Mouse (Mus musculus) intestine, postnatal 0 days (tissue): Measurements from ENCODE around the gene Zkscan14. TPM values are rescaled to one million over a fixed set of nuclear protein-coding genes. Genes with fewer than 3 reads are reported as not detected.

ENCODE experiments used
- ATAC-seq: fragments of 200-750 bp; cut with Nextera tagmentation; 2 replicates; pipeline ENCODE4 v1.8.0; 2017; ENCODE audit warnings: mild to moderate bottlenecking, moderate TSS enrichment, moderate library complexity
- H3K27ac ChIP-seq: fragments of 300-500 bp; sonication (generic); 2 replicates; pipeline ENCODE4 v1.5.1; 2014; ENCODE audit warnings: mild to moderate bottlenecking, low read depth, low read length, moderate library complexity
- H3K27me3 ChIP-seq: fragments of 300-500 bp; sonication (generic); replicated peaks from 2 replicates; pipeline ENCODE4 v1.6.1; 2014; ENCODE audit warnings: low read length, mixed read lengths; ENCODE audit not compliant: control insufficient read depth, insufficient read depth
- H3K36me3 ChIP-seq: fragments of 300-500 bp; sonication (generic); 2 replicates; pipeline ENCODE4 v1.6.1; 2014; ENCODE audit warnings: mild to moderate bottlenecking, moderate library complexity; ENCODE audit not compliant: control insufficient read depth, insufficient read depth
- H3K4me1 ChIP-seq: fragments of 300-500 bp; sonication (generic); replicated peaks from 2 replicates; pipeline ENCODE4 v1.6.1; 2014; ENCODE audit warnings: antibody characterized with exemption, low read length, mixed read lengths; ENCODE audit not compliant: control insufficient read depth, insufficient read depth
- H3K4me2 ChIP-seq: fragments of 300-500 bp; sonication (generic); replicated peaks from 2 replicates; pipeline ENCODE4 v1.6.1; 2014; ENCODE audit warnings: low read depth, mild to moderate bottlenecking, moderate library complexity
- H3K4me3 ChIP-seq: fragments of 300-500 bp; sonication (generic); 2 replicates; pipeline ENCODE4 v1.5.1; 2014; ENCODE audit warnings: low read depth, low read length
- H3K9ac ChIP-seq: fragments of 300-500 bp; sonication (generic); 2 replicates; pipeline ENCODE4 v1.6.1; 2014; ENCODE audit warnings: mild to moderate bottlenecking, low read depth, low read length
- H3K9me3 ChIP-seq: fragments of 300-500 bp; sonication (generic); 2 replicates; pipeline ENCODE4 v1.6.1; 2016; ENCODE audit warnings: mixed run types; ENCODE audit not compliant: control insufficient read depth
- CTCF ChIP-seq: sonication (generic); IDR thresholded peaks from 2 replicates; pipeline ENCODE4 v1.5.1; 2016; ENCODE audit warnings: low read depth, mild to moderate bottlenecking, control low read depth, antibody characterized with exemption, moderate library complexity
- WGBS: fragments of 180-500 bp; shearing (Covaris S2); extraction: QIAGEN DNeasy Blood & Tissue Kit; methylation state at CpG from one replicate; pipeline ENCODE4 v1.1.7; 2014; 5-methylcytosine and 5-hydroxymethylcytosine counted together
- polyA plus RNA-seq: library from polyadenylated mRNA; unstranded; fragments of >200 nt; fragmentation: Nextera tagmentation; extraction: Ambion mirVana; gene quantifications from 2 replicates; pipeline ENCODE4 v1.2.1, GENCODE M21; 2015

The Zkscan14 gene
- polyA plus RNA-seq, 1 experiment from 2014 or later: 9.8 TPM

DNA sequence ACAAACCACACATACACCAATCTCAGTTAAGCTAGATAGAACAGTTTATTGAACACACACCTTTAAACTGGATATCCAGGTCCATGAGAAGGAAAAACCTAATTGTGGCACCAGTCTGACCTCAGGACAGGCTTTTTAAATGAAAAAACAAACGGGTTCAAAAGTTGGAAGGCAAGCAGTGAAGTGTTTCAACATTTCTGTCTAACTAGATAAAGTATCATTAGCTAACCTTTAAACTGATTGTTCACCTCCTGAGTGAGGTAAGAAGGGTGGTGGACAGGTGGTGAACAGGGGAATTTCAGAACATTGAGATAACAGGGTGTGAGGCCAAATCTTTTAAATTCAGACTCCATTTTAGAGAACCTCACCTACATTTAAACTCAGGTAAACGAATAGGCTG lies 24.8 kb upstream of the Zkscan14 start:
- Histone ChIP-seq H3K4me3 (no peak overlapping the region), H3K27ac (no peak overlapping the region), H3K9me3 (no peaks in the 10 kb centered on the region), H3K36me3 (peaks cover 5% of the 10 kb centered on the region; the same call in 1 of the 2 replicates), H3K4me2 (no peak overlapping the region), H3K9ac (no peak overlapping the region), H3K4me1 (peaks cover 5% of the 10 kb centered on the region; the same call in 1 of the 2 replicates), H3K27me3 (no peaks in the 10 kb centered on the region)
- TF ChIP-seq CTCF: no peak
- WGBS: 35% methylated on average over 2 of the region's 2 CpGs
- ATAC-seq: no peak

DNA sequence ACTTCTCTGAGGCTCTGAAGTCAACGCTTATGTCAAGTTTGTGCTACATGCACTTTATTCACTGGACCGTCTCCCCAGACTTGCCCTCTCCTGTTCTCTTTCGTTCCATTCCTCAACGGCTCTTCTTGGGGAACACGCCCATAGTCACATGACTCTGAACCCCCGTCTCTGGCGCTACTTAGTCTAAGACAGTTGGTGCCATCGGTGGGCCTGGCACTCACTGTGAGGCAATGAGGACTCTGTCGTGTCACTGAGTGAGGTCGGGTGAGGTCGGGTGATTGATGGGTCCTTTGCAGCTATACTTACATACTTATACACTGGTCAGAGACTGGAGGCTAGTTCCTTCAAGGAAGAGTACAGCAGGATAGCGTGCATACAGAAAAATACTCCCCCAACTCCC lies 21.7 kb upstream of the Zkscan14 start:
- Histone ChIP-seq H3K9ac (no peak overlapping the region; the same call in 1 of the 2 replicates), H3K9me3 (no peaks in the 10 kb centered on the region), H3K27me3 (no peaks in the 10 kb centered on the region), H3K4me2 (no peak overlapping the region), H3K4me3 (no peak overlapping the region), H3K27ac (peak overlapping the region; percentile 83), H3K36me3 (peaks cover 32% of the 10 kb centered on the region), H3K4me1 (peaks cover 5% of the 10 kb centered on the region; the same call in 1 of the 2 replicates)
- WGBS: 50% methylated on average over 12 of the region's 12 CpGs
- peak; percentile 50 for ATAC-seq
- TF ChIP-seq CTCF: no peak

DNA sequence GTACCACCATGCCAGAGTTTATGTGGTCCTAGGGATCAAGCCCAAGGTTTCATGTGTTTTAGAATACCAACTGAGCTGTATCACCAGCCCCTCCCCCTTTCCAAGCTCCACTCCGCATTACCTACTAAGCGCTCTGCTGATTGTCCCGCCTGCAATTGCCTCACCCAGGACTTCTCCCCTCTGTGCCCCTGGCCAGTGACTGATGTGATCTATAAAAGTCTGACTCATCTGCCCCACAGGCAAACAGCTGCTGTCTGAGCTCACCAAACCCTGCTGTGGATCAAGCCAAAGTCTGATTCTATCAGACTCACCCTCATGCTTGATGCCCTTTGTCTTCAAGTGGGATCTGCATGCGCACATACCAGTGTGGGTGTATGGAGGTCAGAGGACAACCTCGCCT lies 21.2 kb upstream of the Zkscan14 start:
- Histone ChIP-seq H3K27me3 (no peaks in the 10 kb centered on the region), H3K9ac (no peak overlapping the region), H3K4me2 (no peak overlapping the region), H3K4me1 (peaks cover 5% of the 10 kb centered on the region; the same call in 1 of the 2 replicates), H3K27ac (peak overlapping the region; percentile 83), H3K9me3 (no peaks in the 10 kb centered on the region), H3K36me3 (peaks cover 38% of the 10 kb centered on the region), H3K4me3 (no peak overlapping the region)
- TF ChIP-seq CTCF: no peak
- WGBS: 46% methylated on average over 5 of the region's 5 CpGs
- ATAC-seq: peak; percentile 97

DNA sequence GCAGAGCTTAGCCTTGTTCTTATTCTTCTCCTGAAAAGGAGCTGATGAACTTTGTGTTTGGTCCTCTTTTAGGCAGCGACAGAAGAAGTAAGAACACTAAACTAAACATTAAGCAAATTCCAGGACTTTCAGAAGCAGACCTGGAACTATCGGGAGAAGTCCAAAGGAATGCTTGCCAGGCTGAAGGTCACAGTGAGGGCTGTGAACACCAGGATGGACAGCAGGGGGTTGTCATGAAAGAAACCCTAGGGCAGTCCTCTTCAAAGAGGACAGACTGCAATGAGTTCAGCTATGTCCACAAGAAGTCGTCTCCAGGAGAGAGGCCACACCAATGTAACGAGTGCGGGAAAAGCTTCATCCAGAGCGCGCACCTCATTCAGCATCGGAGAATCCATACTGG lies 18.3 kb upstream of the Zkscan14 start:
- no peak overlapping the region for H3K9ac ChIP-seq
- H3K9me3 ChIP-seq: no peaks in the 10 kb centered on the region
- H3K4me3 ChIP-seq: no peak overlapping the region
- no peak for ATAC-seq
- no peak overlapping the region for H3K4me2 ChIP-seq
- TF ChIP-seq CTCF: no peak
- H3K27ac ChIP-seq: no peak overlapping the region
- 96% methylated on average over 8 of the region's 8 CpGs for WGBS
- no peaks in the 10 kb centered on the region for H3K27me3 ChIP-seq
- H3K4me1 ChIP-seq: no peaks in the 10 kb centered on the region
- peaks cover 39% of the 10 kb centered on the region for H3K36me3 ChIP-seq

DNA sequence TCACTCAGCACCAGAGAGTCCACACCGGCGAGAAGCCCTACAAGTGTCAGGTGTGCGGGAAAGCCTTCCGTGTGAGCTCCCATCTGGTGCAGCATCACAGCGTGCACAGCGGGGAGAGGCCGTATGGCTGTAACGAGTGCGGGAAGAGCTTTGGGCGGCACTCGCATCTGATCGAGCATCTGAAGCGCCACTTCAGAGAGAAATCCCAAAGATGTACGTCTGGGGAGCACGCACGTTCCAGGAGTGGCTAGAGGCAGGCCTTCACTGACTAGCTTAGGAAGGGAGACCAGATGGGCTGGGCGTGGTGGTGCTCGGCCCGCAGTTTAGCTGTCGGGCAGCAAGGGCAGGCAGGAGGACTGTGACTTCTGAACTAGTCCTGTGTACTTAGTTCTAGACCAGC lies 17.0 kb upstream of the Zkscan14 start:
- H3K4me2 ChIP-seq: no peak overlapping the region
- H3K27me3 ChIP-seq: no peaks in the 10 kb centered on the region
- no peak overlapping the region for H3K9ac ChIP-seq
- ATAC-seq: no peak
- no peak overlapping the region for H3K4me3 ChIP-seq
- no peak overlapping the region for H3K27ac ChIP-seq
- no peaks in the 10 kb centered on the region for H3K9me3 ChIP-seq
- H3K36me3 ChIP-seq: peaks cover 39% of the 10 kb centered on the region
- H3K4me1 ChIP-seq: no peaks in the 10 kb centered on the region
- 89% methylated on average over 20 of the region's 20 CpGs for WGBS
- TF ChIP-seq CTCF: no peak

DNA sequence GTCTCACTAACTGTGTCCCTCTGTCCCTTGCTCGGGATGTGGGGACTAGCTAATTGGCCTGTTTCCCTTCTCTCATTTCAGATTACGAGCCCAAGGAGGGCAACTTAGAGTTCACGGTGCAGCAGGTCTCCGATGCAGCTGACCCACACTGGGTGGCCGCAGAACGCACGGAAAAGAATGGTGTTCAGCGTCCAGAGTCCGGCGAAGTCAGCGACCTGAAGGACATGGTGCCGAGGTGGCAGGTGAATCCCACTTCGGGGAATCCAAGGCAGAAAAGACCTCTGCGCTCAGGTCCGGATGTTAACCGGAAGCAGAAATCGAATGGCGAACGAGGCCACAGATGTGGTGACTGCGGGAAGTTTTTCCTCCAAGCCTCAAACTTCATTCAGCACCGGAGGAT lies 16.5 kb upstream of the Zkscan14 start:
- Histone ChIP-seq H3K4me3 (no peak overlapping the region), H3K27me3 (no peaks in the 10 kb centered on the region), H3K4me2 (no peak overlapping the region), H3K4me1 (no peaks in the 10 kb centered on the region), H3K9me3 (no peaks in the 10 kb centered on the region), H3K9ac (no peak overlapping the region), H3K27ac (peak overlapping the region; percentile 35), H3K36me3 (peaks cover 39% of the 10 kb centered on the region)
- whole genome bisulfite sequencing: 92% methylated on average over 21 of the region's 21 CpGs
- TF ChIP-seq CTCF: no peak
- no peak for ATAC-seq

DNA sequence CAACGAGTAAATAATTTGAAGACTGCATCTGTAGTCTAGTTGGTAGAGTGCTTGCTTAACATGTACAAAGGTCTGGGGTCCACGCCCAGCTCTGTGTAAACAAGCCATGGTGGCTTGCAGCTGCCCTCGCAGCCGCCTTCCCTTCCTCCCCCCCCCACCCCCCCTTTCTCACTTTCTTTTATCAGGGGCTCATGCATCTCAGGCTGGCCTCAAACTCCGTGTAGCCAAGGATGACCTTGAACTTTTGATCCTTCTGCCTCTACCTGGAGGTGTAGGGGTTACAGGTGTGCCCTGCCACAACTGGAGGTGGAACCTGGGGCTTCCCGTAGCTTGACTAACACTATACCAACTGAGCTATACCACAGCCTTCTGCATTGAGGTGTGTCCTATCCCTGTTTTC lies 16.1 kb upstream of the Zkscan14 start:
- peak; percentile 79 for ATAC-seq
- WGBS: 28% methylated on average over 6 of the region's 6 CpGs
- Histone ChIP-seq H3K27me3 (no peaks in the 10 kb centered on the region), H3K36me3 (peaks cover 42% of the 10 kb centered on the region), H3K9me3 (no peaks in the 10 kb centered on the region), H3K27ac (peak overlapping the region; percentile 35), H3K4me3 (no peak overlapping the region), H3K4me1 (no peaks in the 10 kb centered on the region), H3K9ac (no peak overlapping the region), H3K4me2 (no peak overlapping the region)
- TF ChIP-seq CTCF: no peak
